Mouse (Mus musculus) testis, postnatal 14 days (tissue): ENCODE measurements around the gene Vmn1r117.
"Not testable (repeated sequence)": the region's sequence is repeated elsewhere in the genome, so short reads cannot be mapped to it uniquely, and the experiment has no call there.

Experiments used
- DNase-seq: peaks from one replicate; pipeline ENCODE4 v3.0.0; 2021; ENCODE audit warnings: low spot score

Gene Vmn1r117

DNA sequence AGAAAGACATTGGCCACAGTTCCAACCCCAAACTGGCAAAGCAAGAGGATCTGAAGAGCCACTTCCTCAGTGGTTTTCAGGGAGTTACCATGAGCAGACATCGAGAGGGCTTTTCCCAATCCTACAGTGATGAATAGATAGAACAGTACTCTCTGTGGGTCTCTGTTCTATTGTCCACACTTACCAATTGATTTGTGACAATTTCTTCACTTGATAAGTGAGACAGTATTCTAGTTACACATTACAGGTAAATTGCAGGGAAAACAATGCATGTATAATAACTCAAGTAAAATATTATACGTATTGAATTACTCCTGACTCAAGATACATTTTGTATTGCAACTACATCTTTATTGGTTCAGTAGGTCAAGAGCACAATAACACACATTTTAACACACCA lies at the start of gene Vmn1r117:
Vmn1r117 (minus strand) TSS at position 101 of the 400 bp plus-strand sequence.
- DNase-seq: not testable (repeated sequence)

- DNase-seq: not testable (repeated sequence)
These were observed 28.3 kb upstream of the Vmn1r117 start, which contains the start of gene Vmn1r118 for GRCm38 (mm10) chr7:20912247-20912646. Vmn1r118 (minus strand) TSS chr7:20912347.

DNA sequence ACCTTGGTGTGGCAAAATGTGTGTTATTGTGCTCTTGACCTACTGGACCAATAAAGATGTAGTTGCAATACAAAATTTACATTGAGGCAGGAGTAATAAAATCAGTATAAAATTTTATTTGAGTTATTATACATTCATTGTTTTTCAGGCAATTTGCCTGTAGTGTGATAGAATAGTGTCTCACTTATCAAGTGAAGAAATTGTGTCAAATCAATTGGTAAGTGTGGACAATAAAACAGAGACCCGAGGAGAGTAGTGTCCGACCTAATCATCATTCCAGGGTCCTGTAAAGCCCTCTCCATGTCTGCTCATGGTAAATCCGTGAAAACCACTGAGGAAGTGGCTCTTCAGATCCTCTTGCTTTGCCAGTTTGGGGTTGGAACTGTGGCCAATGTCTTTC lies 12.0 kb downstream of the Vmn1r117 start, which contains the start of gene Vmn1r116:
Vmn1r116 (plus strand) TSS at position 301 of the 400 bp plus-strand sequence.
- not testable (repeated sequence) for DNase-seq

- not testable (repeated sequence) for DNase-seq
These were observed 39.0 kb downstream of the Vmn1r117 start, which contains the start of gene Vmn1r115 for GRCm38 (mm10) chr7:20844885-20845284. Vmn1r115 (minus strand) TSS chr7:20844985.
